Mouse (Mus musculus) ES-Bruce4 (cell line): ENCODE results near the gene Mrgpre.

Experiments used
- CTCF ChIP-seq: IDR thresholded peaks from one replicate; pipeline ENCODE4 v1.8.1; 2011; ENCODE audit warnings: low read depth, low read length
- EP300 ChIP-seq: IDR thresholded peaks from 2 replicates; pipeline ENCODE4 v1.6.1; 2011; ENCODE audit warnings: low read depth, low read length; ENCODE audit not compliant: insufficient read depth
- POLR2A ChIP-seq: IDR thresholded peaks from one replicate; pipeline ENCODE4 v1.8.1; 2011; ENCODE audit warnings: low read length; ENCODE audit not compliant: insufficient read depth

- TF ChIP-seq CTCF, result no peak
- TF ChIP-seq EP300, result no peak
- TF ChIP-seq POLR2A, result no peak
Measured at GRCm38 (mm10) chr7:143830399-143830798, 46.1 kb upstream of the Mrgpre start.
